Mouse (Mus musculus): Measurements from ENCODE around the gene Btnl10. TPM values are rescaled to one million over a fixed set of nuclear protein-coding genes. Genes with fewer than 3 reads are reported as not detected.

Btnl10 gene
- polyA plus RNA-seq, 2 experiments = 0.05 TPM; not detected in 1

GRCm38 (mm10) chr11:58904838-58905237, 12.9 kb upstream of the Btnl10 start:
- 48% methylated on average over 6 of the region's 6 CpGs for whole genome bisulfite sequencing

GRCm38 (mm10) chr11:58913776-58914175, 3.9 kb upstream of the Btnl10 start:
- 100% methylated on average over 1 of the region's 1 CpGs for WGBS
- H3K27ac ChIP-seq (replicated peaks; ENCODE audit: low read depth, low read length) = no peak overlapping the region

More at GRCm38 (mm10) chr11:58904838-58905237, 12.9 kb upstream of the Btnl10 start:
- H3K4me3 ChIP-seq (replicated peaks; ENCODE audit: low read length) = peak overlapping the region; percentile 82
- H3K9me3 ChIP-seq (ENCODE audit: control insufficient read depth, low read length) = no peaks in the 10 kb centered on the region
- no peak for TF ChIP-seq POLR2A (IDR thresholded peaks at IDR 0.05; ENCODE audit: borderline replicate concordance, extremely low read depth, insufficient read depth, insufficient read length)
- peaks cover 9% of the 10 kb centered on the region for H3K4me1 ChIP-seq (ENCODE audit: control insufficient read depth, insufficient read depth, low read length)
- H3K36me3 ChIP-seq (ENCODE audit: control insufficient read depth, insufficient read depth, low read length) = peaks cover 25% of the 10 kb centered on the region
- ATAC-seq (ENCODE audit: low FRiP score, low read depth) (no peak), DNase-seq (ENCODE audit: low spot score) (peak; percentile 32)
- no peaks in the 10 kb centered on the region for H3K27me3 ChIP-seq (ENCODE audit: control insufficient read depth, insufficient read depth, low read length)
- peak overlapping the region; percentile 82; the same call in 1 of the 2 replicates for H3K4me2 ChIP-seq (replicated peaks; ENCODE audit: low read depth, low read length, severe bottlenecking)
- no peak overlapping the region for H3K9ac ChIP-seq (ENCODE audit: low read depth, low read length, severe bottlenecking)
- H3K27ac ChIP-seq (replicated peaks; ENCODE audit: low read depth, low read length) = no peak overlapping the region

GRCm38 (mm10) chr11:58914461-58915028, 3.2 kb upstream of the Btnl10 start:
- no peaks in the 10 kb centered on the region for H3K9me3 ChIP-seq (ENCODE audit: control insufficient read depth, low read length)
- H3K36me3 ChIP-seq (ENCODE audit: control insufficient read depth, insufficient read depth, low read length) = no peaks in the 10 kb centered on the region
- peak; percentile 49 for DNase-seq (ENCODE audit: low spot score)
- no peak overlapping the region for H3K27ac ChIP-seq (replicated peaks; ENCODE audit: low read depth, low read length)
- TF ChIP-seq POLR2A (IDR thresholded peaks at IDR 0.05; ENCODE audit: borderline replicate concordance, extremely low read depth, insufficient read depth, insufficient read length) = no peak
- H3K9ac ChIP-seq (ENCODE audit: low read depth, low read length, severe bottlenecking) = peak overlapping the region; percentile 50; the same call in 1 of the 2 replicates
- H3K4me1 ChIP-seq (ENCODE audit: control insufficient read depth, insufficient read depth, low read length) = no peaks in the 10 kb centered on the region
- ATAC-seq (ENCODE audit: low FRiP score, low read depth) = no peak
- H3K27me3 ChIP-seq (ENCODE audit: control insufficient read depth, insufficient read depth, low read length) = no peaks in the 10 kb centered on the region
- H3K4me3 ChIP-seq (replicated peaks; ENCODE audit: low read length) = peak overlapping the region; percentile 32
- peak overlapping the region; percentile 53 for H3K4me2 ChIP-seq (replicated peaks; ENCODE audit: low read depth, low read length, severe bottlenecking)
- 12% methylated on average over 17 of the region's 17 CpGs for WGBS

More at GRCm38 (mm10) chr11:58913776-58914175, 3.9 kb upstream of the Btnl10 start:
- ATAC-seq (ENCODE audit: low FRiP score, low read depth) = no peak
- DNase-seq (ENCODE audit: low spot score) = no peak
- Histone ChIP-seq H3K9me3 (ENCODE audit: control insufficient read depth, low read length) (no peaks in the 10 kb centered on the region), H3K27me3 (ENCODE audit: control insufficient read depth, insufficient read depth, low read length) (no peaks in the 10 kb centered on the region), H3K4me3 (replicated peaks; ENCODE audit: low read length) (no peak overlapping the region), H3K9ac (ENCODE audit: low read depth, low read length, severe bottlenecking) (peak overlapping the region; percentile 50; the same call in 1 of the 2 replicates), H3K4me1 (ENCODE audit: control insufficient read depth, insufficient read depth, low read length) (no peaks in the 10 kb centered on the region), H3K4me2 (replicated peaks; ENCODE audit: low read depth, low read length, severe bottlenecking) (no peak overlapping the region), H3K36me3 (ENCODE audit: control insufficient read depth, insufficient read depth, low read length) (no peaks in the 10 kb centered on the region)
- no peak for TF ChIP-seq POLR2A (IDR thresholded peaks at IDR 0.05; ENCODE audit: borderline replicate concordance, extremely low read depth, insufficient read depth, insufficient read length)

GRCm38 (mm10) chr11:58916879-58917744, 596 bp upstream of the Btnl10 start:
- DNase-seq (ENCODE audit: low spot score) = peak; percentile 30
- H3K9ac ChIP-seq (ENCODE audit: low read depth, low read length, severe bottlenecking) = no peak overlapping the region
- H3K9me3 ChIP-seq (ENCODE audit: control insufficient read depth, low read length) = no peaks in the 10 kb centered on the region
- H3K4me2 ChIP-seq (replicated peaks; ENCODE audit: low read depth, low read length, severe bottlenecking) = no peak overlapping the region
- H3K27me3 ChIP-seq (ENCODE audit: control insufficient read depth, insufficient read depth, low read length) = no peaks in the 10 kb centered on the region
- H3K4me1 ChIP-seq (ENCODE audit: control insufficient read depth, insufficient read depth, low read length) = no peaks in the 10 kb centered on the region
- no peak for ATAC-seq (ENCODE audit: low FRiP score, low read depth)
- no peaks in the 10 kb centered on the region for H3K36me3 ChIP-seq (ENCODE audit: control insufficient read depth, insufficient read depth, low read length)
- H3K4me3 ChIP-seq (replicated peaks; ENCODE audit: low read length) = no peak overlapping the region
- H3K27ac ChIP-seq (replicated peaks; ENCODE audit: low read depth, low read length) = no peak overlapping the region
- no peak for TF ChIP-seq POLR2A (IDR thresholded peaks at IDR 0.05; ENCODE audit: borderline replicate concordance, extremely low read depth, insufficient read depth, insufficient read length)
- WGBS = 56% methylated on average over 14 of the region's 14 CpGs

- Histone ChIP-seq H3K9me3 (ENCODE audit: control insufficient read depth, low read length) (no peaks in the 10 kb centered on the region), H3K4me1 (ENCODE audit: control insufficient read depth, insufficient read depth, low read length) (no peaks in the 10 kb centered on the region), H3K9ac (ENCODE audit: low read depth, low read length, severe bottlenecking) (no peak overlapping the region), H3K4me2 (replicated peaks; ENCODE audit: low read depth, low read length, severe bottlenecking) (no peak overlapping the region), H3K27me3 (ENCODE audit: control insufficient read depth, insufficient read depth, low read length) (no peaks in the 10 kb centered on the region), H3K27ac (replicated peaks; ENCODE audit: low read depth, low read length) (no peak overlapping the region), H3K36me3 (ENCODE audit: control insufficient read depth, insufficient read depth, low read length) (no peaks in the 10 kb centered on the region), H3K4me3 (replicated peaks; ENCODE audit: low read length) (no peak overlapping the region)
- DNase-seq (ENCODE audit: low spot score) (no peak), ATAC-seq (ENCODE audit: low FRiP score, low read depth) (no peak)
- TF ChIP-seq POLR2A (IDR thresholded peaks at IDR 0.05; ENCODE audit: borderline replicate concordance, extremely low read depth, insufficient read depth, insufficient read length) = no peak
- WGBS = 74% methylated on average over 5 of the region's 5 CpGs
These were observed 1.1 kb downstream of the Btnl10 start for GRCm38 (mm10) chr11:58918759-58919158.

Measured in limb, embryonic 14.5 days (tissue).